Mouse (Mus musculus) forelimb bud, embryonic 11.5 days (tissue): ENCODE data around the gene Unc79.

Experiments used
- DNase-seq: peaks from one replicate; pipeline ENCODE4 v3.0.0-alpha.2; 2012; ENCODE audit warnings: low read depth, low spot score

The Unc79 gene

DNA sequence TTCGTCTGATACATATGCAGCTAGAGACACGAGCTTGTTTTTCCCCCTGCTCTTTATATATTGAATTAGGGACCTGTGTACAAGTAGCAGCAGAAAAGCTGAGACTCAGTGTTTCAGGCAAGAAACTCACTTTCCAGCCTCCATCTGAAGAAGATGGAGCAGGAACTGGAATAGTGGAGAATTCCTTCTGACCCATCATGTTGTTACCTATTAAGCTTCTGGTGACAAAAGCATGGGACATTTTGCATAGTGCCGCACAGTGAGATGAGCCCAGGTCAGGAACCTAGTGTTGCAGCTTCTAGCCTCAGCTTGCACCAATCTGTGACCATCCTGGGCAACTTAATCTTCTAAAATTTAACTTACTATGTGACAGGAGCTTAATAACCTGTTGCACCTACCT lies 92.7 kb downstream of the Unc79 start:
- DNase-seq: no peak

DNA sequence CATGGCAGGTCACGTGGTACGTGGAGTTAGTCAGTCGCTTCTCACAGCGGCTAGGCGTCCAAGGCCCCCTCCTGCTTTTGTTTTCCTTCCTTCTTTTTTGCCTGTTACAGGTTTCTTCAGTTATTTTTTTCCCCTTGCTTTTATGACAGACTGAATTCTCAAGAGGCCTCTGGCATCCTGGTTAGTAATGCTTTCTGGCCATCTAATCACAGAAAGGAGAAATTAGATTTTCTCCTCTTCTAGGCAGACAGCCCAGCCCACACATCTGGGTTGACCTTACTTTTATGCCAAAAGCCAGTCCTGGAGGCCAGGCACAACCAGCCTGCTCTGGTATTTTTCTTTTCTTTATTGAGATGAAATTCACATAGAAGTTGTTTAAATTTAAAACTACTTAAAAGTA lies 94.1 kb downstream of the Unc79 start:
- no peak for DNase-seq

DNA sequence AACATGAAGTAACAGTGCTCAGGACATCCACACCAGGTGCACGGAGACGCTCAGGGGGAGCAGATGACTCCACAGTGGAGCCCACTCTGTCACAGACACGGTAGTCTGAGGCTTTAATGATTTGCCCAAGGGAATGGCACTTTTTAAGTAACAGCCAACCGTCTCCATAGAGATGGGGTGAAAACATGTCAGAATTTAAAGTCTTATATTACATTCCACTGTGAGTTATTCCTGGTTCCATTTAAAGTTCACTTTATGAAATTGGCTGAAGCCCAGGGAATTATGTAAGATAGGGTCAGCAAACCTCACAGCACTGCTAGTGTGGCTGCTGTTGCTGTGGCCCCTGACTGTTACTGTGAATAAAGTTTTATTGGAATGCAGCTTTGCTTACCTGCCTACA lies 95.8 kb downstream of the Unc79 start:
- peak; percentile 54 for DNase-seq

DNA sequence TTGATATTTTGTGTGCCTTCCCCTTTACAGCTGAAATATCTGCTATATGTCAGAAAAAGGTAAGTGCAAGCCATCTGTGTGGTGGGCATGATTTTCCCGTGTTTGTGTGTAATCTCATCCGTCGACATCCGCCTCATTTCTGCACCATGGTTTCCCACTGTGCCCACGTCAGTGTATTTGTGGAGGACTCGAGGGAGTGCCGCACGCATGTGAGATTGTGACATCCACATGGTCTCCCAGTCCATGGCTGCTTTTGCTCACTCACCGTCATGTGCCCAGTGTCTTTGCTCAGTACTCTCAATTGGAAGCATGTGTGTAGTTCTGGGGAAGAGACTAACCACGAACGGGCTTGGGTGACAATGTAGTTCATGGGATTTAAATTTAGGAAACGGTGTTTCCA lies 101.2 kb downstream of the Unc79 start:
- DNase-seq: no peak

DNA sequence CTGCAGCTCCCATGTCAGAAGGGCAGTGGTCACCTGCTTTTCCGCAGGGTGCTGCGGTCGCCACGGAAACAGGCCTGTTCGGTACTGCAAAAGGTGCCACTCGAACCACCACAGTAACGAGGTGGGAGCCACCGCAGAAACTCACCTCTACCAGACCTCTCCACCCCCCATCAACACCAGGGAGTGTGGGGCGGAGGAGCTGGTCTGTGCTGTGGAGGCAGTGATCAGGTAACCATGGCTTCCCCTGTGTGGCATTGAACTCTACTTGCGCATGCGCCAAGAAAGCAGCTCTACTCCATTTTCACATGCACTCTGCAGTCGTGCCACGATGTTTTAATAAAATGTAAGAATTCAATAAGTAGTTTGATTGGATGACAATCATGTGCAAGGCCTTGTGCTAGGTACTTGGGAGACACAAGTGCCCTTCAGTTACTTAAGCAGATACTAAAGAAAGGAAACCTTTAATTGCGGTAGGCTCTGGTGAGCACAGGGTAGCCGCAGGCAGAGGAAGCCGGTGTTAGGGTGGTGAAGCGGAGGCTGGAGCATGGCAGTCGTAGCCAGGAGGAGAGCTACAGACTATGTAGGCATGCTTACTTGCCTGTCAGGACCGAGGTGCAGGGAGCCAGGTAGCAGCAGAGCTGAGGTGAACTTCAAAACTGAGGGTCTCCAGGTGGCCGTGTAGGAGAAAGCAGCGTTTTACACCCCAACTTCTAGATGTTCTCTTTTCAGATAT lies 110.8 kb downstream of the Unc79 start:
- no peak for DNase-seq

DNA sequence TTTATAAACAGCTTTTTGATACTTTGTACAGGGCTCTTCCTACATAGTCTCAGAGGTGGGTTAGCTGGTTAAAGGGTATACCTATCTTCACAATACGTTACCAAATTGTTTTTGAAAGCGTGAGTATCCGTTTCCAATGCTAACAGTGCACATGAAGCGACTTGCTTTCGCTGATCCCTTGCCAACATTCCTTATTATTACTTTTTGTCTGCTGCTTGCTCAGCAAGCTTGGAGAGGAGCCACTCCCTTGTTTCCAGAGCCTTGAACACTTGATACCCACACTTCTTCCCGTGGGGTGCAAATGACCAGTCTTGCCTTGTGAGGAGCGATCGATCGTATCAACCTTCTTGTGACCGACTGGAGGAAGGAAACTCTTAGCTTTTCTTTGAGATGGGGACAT lies 112.1 kb downstream of the Unc79 start:
- no peak for DNase-seq

- DNase-seq: no peak
These were observed 113.5 kb downstream of the Unc79 start for GRCm38 (mm10) chr12:103062133-103062532.

DNA sequence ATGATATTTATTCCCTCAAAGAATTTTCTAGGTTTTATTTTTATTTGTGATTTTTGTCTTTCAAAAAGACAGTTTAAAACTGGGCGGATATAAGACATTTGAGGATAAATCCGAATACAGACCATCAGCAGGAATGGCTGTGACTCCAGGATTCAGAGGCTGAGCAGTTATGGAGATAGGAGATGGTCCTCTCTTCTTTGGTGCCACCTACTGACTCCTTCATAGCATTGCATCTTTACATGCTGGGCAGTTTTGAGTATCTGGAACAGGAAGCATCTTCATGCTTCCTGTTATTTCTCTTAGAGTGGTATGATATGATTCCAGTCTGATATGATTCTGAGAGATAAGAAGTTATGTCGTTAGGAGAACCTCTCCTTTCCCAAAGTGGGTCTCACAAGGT lies 116.3 kb downstream of the Unc79 start:
- peak; percentile 39 for DNase-seq

DNA sequence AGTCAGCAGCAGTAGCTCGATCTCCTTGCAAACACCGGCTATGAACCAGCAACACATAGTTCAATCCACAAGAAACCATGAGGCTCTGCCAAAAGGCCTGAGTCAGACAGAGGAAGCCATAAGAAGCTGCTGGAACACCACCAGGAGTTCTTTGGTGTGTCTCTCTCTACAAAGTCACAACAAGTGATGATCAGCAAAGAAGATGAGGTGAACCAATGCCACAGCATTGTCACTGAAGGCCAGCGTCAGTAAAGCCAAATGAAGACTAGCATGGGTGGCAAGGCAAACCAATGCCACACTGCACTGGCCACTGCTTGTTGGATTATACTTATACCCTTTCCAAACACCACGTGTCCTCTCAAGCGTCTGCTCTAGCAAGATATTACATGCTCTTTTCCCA lies 119.5 kb downstream of the Unc79 start:
- DNase-seq: no peak

- no peak for DNase-seq
These were observed 120.9 kb downstream of the Unc79 start for GRCm38 (mm10) chr12:103069565-103069964.

DNA sequence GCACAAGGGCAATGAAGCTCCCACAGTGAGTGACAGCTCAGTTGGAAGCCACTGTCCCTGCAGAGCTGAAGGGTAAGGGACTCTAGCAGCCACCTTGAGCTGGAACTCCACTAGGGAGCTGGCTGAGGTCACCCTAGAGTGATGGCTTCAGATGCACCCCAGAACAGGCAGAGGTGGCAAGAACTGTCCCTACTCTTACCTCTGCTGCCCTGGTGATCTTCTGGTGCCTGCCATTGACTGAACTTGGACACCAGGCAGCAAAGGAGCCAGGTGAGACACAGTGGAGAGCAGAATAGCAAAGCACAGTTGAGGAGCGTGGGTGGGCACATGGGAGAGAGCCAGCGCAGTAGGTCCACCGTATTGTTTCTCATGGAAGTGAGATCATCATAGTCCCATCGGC lies 125.3 kb downstream of the Unc79 start:
- no peak for DNase-seq

GRCm38 (mm10) chr12:103078751-103079150 lies 130.1 kb downstream of the Unc79 start:
- DNase-seq: no peak

- DNase-seq: no peak
These were observed 131.4 kb downstream of the Unc79 start for GRCm38 (mm10) chr12:103080055-103080454.

DNA sequence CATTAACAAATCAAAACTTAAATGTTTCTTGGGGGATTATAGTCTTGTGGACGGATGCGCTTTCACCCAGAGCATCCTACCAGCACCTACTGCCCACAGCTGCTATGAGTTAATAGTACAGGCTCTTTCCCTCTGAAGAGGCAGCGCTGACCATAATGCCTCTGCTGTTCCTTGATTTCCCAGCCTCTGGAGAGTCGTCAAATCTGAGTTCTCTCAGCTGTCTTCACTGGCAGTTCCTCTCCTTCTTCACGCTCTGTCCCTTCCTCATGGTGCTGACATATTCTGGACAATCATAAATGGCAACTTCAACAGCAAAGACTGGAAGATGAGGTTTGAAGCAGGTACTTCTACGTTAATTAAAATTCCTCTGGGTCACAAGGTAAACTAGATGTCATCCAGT lies 143.2 kb downstream of the Unc79 start:
- DNase-seq: no peak

DNA sequence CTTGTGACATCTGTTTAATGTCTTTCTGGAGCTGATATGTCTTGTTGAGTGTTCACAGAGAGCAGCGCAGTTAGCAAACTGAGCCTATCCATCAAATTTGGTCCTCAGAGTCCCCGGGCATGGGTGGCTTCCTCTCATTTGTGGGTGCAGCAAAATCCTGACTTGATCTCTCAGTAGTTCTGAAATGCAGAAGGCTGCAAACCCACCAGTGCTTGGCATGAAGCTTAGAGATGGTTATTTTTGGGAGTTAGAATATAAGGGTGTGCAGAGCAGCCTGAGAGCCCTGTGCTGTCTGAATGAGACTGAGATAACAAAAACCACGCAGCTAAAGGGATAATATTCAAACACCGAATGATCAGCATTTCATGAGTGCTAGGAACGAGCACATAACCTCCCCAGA lies 146.5 kb downstream of the Unc79 start:
- DNase-seq: no peak

DNA sequence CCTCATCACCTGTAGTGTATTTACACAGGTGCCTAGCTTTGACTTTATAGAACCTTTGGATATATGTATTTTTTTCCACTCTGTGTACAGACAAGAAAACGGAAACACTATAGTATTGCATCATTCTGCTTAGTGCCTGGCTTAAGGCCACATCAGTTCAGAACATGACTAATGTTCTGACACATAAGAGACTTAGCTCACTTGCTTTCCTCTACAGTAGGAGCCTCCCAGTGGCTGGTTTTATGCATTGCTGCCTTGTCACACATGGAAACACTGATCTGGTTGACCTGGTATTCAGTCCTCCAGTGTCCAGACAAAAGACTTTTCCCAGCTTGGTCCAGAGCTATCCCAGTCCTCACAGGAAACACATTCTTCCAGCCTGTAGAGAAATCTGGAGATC lies 150.5 kb downstream of the Unc79 start:
- no peak for DNase-seq

DNA sequence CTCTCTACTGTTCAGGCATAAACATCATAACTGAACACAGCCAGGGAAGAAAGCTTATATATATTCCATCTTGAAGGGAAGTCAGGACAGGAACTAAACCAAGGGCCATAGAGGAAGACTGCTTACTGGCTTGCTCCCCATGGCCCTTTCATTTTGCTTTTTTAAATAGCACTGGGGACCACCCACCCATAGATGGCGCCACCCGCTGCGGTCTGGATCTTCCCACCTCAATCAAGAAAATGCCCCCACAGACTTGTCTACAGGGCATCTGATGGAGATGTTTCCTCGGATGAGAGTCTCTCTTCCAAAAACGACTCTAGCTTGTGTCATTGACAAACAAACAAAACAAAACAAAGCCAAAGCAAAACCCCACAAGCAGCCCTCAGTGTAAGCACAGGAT lies 151.4 kb downstream of the Unc79 start:
- DNase-seq: no peak

- no peak for DNase-seq
These were observed 154.4 kb downstream of the Unc79 start for GRCm38 (mm10) chr12:103103041-103103440.

- no peak for DNase-seq
These were observed 154.9 kb downstream of the Unc79 start for GRCm38 (mm10) chr12:103103601-103104000.

DNA sequence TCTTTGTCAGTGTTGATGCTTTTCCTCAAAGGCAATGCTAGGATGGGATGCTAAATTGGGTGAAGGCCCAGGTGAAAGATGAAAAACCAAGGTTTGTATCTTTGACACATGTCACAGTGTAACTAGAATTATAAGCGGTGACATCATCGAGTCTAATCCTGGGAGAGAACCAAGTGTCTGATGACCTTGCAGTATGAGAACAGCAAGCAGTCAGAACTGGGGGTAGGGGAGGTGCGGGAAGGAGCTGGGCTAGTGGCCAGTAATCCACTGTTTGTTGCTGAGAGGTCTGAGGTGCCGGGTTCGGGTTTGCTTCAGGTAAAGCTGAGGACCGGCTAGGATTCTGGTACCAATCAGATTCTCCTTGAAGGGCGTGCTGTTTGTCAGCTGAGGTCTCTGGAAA lies 160.6 kb downstream of the Unc79 start:
- no peak for DNase-seq

- no peak for DNase-seq
These were observed 168.0 kb downstream of the Unc79 start for GRCm38 (mm10) chr12:103116639-103117038.

GRCm38 (mm10) chr12:103117517-103118193 lies 169.0 kb downstream of the Unc79 start:
- DNase-seq: no peak

GRCm38 (mm10) chr12:103121928-103122327 lies 173.3 kb downstream of the Unc79 start:
- no peak for DNase-seq
